Mouse (Mus musculus): Measurements from ENCODE around the gene Pomp.

DNA sequence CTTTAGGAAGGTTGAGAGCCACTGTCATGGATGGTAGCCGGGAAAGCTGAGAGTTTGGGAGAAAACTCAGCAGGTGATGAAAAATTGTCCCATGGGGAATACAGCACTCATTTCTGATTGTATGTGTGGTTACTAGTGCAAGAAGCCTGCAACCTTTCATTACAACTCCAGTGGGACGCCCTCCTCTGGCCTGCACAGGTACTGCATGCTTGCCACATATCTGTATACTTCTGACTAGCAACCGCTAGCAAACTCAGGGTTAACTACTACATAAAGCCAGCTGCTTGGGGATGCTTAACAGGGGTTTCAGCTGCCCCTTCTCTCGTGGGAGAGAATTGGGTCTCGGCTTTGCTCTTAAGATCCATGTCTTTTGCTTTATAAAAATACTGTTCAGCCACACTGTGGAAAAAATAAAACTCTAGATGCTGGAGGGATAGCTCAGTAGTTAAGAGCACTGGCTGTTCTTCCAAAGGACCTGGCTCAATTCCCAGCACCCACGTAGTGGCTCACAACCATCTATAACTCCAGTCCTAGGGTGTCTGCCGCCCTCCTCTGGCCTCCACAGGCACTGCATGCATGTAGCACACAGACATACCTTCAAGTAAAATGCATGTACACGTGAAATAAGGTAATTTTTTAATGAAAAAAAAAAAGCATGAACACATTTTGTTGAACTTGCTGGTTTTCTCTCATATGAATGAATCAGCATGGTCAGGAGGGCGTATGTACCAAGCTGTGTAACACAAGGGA lies 42.3 kb upstream of the Pomp start:
- TF ChIP-seq CTCF (IDR thresholded peaks at IDR 0.05; ENCODE audit: extremely low read depth, insufficient read length, insufficient replicate concordance, low read depth, low read length) (no peak), POLR2A (IDR thresholded peaks at IDR 0.05; ENCODE audit: low read depth, low read length) (no peak)

Measured in small intestine, adult 2 months (tissue).